Mouse (Mus musculus) megakaryocyte progenitor cell, adult 5-6 weeks (primary cell): ENCODE results near the gene Gm20388. TPM values are rescaled to one million over a fixed set of nuclear protein-coding genes. Genes with fewer than 3 reads are reported as not detected.

ENCODE experiments used
- ATAC-seq: replicated peaks from 2 replicates; pipeline ENCODE4 v1.8.0; 2016; ENCODE audit warnings: mild to moderate bottlenecking, moderate TSS enrichment, inconsistent platforms; ENCODE audit not compliant: poor library complexity
- total RNA-seq, 2 experiments: library from RNA; stranded (forward) in 1 of 2; stranded (reverse) in 1 of 2; fragments of 157-497, 149-512 nt in 1 of 2; fragments of 200-1000 nt in 1 of 2; gene quantifications; 2 replicates each; pipeline versions ENCODE4 v1.2.3 to v1.2.4; 2015 to 2017

The Gm20388 gene
- total RNA-seq, 2 experiments from 2014 or later, result 18.6 TPM; not detected in 1

DNA sequence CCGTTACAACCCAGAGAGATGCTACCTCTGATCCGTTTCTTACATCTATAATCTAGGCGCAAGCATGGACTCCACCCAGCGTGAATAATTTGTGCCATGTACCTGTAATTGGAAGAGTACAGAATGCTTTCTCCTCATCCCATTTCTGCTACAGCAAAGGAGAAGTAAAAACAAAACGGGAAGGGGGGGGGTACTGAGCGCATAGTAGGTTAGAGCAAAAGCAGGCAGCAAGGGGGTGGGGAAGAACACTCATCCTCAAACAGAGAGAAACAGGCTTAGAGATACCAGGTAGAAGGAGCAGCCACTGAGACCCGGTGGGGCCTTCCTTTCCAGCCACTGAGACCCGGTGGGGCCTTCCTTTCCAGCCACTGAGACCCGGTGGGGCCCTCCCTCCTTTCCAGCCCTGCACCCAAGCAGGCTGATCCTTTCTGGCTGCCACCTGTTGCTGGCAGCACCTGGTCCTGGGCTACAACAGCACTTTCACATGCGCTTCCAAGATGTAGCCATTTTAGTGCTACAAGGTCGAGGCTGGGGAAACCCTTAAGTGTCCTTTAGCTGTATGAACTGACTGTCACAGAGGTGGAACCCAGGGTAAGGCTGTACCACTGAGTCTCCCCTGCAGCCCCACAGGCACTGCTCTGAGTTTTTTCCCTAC, 4451.3 kb downstream of the Gm20388 start:
- no peak for ATAC-seq

DNA sequence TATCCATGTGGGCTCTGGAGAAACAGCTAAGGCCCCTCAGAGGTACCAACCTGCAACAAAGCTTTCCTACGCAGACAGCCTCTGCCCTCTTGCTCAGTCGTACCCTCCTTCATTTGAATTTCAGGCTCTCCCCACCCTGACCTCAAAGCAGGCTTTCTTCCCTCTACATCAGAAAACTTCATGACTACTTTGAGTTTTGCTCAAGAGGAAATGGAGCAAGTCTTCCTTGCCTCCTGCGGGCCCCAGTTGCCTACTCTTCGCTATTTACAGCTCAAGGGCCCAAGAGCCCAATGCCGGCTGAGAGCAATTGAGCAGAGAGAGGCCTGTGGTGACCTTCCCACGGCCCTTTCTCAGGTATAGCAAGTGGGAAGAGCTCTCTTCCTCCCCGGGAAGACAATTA, 4451.9 kb downstream of the Gm20388 start:
- ATAC-seq, result peak; percentile 50

DNA sequence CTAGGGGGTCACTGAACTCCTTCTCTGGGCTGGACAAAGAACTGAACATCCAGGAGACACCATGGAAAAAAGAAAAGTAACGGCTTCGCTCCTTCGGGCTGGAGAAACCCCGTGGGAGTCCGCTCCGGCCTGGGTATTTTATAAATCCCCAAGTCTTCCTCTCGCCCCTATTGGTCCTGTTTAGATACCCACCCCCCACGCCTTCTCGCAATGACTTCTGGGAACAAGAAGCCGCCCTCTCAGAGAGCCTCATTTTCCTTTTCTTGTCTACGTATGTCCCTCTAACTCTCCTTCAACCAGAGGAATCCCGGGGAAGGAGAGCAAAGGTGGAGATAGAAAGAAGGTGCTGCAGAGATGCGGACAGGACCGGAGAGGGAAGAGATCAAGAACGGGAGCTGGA, 4452.7 kb downstream of the Gm20388 start:
- ATAC-seq, result no peak

DNA sequence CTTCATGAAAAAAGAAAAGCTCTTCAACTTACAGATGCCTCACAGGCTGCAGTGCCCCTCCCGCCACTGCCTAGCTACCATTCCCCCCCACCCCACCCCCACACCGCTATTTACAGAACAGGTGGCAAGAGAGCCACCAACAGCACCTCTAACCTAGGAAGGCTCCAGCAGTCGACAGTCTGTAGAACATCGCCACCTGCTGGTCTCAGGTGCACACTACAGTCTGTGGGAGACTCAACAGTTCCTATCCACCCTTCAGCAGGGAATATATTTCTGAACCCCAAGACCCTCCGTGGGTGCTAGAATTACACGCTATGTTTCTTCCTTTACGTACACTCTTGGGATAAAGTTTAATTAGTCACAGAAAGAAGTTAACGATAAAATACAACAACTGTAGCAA, 4457.6 kb downstream of the Gm20388 start:
- ATAC-seq, result peak; percentile 97

DNA sequence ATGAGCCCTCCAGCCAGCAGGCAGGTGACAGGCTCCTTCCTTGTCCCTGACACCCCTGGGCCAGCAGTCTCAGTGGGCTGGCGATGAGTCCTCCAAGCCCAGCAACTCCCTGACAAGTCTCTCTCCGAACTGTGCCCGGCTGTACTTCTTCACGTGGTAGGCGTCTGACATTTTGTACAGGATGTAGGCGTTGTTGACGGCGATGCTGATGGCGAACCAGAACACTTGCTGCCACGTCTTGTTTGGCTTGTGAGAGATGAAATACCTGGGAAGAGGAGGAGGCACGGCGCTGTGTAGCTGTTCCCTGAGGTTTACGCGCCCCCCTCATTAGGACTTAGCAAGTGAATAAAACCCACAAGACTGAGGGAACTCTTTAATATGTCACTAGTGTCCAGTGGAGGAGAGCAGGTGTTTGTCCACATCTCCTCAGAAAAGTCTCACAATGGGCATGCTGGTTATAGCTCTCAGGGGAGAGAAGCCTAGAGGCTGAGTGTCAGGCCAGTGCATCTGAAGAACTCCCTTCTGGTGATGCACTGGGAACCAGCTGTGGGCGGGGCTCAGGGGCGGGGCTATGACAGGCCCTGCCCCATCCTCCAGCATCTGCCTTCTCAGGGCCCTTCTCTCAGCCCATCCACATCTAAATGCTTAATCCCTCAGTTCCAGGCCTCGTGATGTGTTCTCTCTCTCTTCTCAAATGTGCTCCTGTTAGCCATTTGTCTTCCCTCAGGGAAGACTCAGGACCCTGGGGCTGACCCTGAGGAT, 4460.0 kb downstream of the Gm20388 start:
- ATAC-seq, result no peak

DNA sequence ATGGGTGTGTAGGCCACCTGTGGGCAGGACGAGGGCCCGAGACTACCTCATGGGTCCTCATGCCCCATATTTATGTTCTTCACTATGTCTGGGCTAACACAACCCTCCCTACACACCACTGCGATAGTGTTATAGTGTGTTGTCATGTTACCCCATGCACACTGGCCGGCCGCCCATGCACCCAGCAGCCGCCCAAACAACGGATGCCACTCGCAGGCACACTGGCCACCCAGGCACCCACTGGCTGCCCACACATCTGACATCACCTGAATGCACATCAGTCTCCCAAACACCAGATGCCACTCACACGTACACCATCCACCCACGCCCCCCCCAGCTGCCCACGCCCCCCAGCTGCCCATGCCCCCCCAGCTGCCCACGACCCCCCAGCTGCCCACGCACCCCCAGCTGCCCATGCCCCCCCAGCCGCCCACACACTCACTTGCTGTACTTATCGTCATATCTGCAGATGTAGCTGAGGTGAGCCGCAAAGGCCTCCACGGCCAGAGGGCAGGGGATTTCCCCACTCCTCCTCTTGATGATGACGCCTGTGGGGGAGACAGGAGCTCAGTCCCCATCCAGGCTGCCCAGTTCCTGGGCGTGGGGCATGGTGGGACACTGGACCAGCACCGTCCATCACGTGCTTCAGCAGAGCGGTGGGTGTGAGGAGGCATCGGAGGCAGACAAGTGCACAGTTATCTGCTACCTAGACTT, 4460.9 kb downstream of the Gm20388 start:
- ATAC-seq, result no peak

DNA sequence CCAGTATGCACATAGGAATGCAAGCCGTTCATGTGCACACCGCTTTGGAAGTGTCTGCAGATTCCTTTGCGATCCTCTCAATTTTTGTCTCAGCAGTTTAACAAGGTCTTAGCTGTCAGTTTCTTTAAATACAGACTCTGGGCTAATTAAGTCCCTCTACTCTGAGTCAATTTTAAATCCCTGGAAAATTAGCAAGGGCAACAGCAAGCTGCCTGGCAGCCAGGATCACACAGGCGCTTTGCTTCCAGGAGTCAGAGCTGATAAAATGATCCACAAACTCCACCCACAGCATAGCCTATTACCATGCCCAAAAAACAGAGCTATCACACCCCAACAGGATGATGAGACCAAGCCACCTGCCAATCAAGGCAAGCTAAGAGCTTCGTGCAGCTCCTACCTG, 4463.1 kb downstream of the Gm20388 start:
- ATAC-seq, result no peak

DNA sequence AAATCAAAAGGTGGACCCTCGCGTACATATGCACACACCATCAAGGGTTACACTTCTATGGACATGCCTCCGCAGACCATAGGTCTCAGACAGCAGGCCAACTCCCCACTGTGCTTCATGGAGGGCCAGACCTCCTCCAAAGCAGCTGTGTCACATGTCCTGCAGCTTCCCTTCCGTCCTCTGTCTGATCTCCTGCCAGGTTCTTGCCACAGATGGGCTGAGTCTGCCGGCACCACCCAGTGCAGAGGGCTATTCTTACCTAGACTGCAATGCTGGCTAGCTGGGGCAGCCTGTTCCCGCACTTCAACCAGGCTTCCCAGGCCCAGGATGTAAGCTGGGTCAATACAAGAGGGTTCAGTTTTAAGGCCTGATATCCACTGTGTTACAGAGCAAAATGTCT, 4464.5 kb downstream of the Gm20388 start:
- ATAC-seq, result no peak

DNA sequence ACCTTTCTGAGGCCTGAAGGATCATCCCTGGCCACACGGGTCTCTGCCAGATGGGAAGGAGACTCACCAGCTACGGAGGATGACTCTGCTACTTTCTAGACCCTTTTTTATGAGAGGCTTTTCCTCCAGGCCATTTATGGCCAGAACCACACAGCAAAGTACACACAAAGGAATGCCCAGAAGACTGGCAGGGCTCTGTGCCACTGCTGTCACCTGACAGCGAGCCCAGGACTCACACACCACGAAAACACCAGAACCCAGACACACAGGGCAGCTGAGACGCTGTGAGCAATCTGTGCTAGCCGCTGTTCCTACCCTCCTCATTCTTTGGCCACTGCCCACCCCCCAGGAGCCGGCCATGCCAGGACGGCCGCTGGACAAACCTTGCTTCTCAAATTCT, 4465.1 kb downstream of the Gm20388 start:
- no peak for ATAC-seq

DNA sequence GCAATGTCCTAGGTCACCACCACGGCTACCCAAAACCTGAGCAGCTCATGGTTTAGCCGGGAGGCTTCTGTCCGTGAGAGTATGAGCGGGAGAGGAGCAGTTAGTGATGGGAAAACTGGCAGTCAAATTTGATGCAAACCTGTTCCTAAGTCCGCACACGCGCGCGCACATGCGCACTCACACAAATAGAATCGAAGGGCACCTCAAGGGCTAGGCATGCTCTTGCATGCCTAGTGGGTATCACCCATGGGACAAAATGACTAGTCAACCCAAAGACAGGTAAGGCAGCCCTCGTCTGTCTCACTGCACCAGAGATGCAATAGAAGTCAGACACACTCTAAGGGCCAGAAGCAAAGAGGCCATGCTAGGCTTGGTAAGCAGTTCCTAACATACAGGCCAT, 4465.8 kb downstream of the Gm20388 start:
- no peak for ATAC-seq

DNA sequence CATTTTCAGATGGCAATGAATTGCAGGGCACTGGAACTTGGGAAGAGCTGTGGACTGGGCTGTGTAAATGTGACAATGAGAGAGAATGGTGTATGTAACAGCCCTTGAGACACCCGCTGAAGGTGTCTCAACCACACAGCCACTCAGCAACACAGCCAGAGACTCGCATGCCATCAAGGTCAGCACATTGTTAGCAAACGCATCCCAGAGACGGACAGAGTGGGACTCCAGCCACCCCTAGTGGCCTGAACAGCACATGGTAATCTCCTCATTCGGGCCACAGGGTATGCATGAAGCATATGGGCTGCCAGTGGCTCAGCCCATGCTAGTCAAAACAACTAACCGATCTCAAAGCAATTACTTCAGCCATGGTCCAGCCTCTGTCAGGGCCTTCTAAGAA, 4468.6 kb downstream of the Gm20388 start:
- ATAC-seq, result no peak

DNA sequence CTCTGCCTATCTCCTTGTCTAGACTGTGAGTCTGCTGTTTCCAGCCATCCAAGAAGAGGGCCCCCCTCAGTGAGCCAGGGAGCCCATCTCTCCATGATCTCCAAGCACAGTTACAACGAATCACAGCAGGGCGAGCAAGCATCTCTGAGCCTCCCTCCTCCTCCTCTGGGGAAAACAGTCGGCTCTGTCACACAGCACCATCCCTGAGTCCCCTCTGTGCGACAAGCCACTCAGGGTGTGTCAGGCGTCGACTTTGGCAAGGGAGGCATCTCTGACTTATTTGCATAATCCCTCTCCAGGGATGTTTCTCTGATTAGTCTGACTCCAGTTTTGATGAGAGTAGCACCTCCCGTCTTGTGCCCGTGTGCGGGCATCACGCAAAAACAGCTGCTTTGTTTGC, 4471.6 kb downstream of the Gm20388 start:
- ATAC-seq, result no peak

DNA sequence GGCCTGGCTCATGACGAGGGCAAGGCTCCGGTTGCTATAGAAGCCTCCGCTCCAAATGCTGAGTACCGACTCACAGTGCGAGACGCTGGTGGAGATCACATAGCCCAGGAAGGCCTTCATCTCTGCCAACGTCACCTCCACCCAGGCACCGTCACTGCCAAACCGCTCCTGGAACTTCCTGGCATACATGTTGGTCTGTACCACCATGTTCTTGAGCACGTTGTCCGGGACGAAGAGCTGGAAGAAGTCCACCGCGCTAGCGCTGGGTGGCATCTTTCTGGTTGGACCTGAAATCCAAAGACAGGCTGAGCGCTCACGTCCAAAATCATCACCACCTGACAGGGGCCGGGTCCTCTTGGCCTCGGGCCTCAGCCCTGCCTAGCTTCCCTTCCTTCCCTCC, 4473.7 kb downstream of the Gm20388 start:
- ATAC-seq, result no peak

DNA sequence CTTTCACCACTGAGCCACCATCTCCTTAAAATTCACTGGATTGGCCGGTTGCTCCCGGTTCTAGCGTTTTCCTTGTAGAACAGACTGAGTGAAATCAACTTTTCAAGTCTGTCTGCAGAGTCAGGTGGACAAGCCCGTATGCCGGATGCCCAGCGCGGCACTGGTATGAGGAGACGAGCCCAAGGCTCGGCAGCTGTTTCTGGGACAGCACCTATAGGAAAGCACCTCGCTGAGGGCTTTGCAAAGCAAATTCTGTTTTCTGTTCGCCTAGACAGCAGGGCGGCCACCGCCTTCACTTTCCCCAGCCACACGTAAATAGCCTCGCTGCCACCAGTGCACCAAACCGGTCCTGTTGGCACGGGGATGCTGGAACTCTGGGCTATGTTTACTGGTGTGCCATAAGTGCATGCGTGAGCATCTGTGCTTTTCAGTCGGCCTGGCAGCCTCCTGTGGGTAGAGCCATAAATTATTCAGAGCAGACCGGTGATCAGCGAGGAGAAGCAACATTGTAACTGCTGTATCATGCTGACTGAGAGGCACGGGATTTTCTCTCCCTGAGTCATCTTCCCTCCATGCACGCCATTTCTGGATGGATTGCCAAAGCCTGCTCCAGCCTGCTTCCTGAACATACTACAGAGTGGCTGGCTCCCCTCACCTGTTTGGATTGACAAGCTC, 4475.7 kb downstream of the Gm20388 start:
- no peak for ATAC-seq

DNA sequence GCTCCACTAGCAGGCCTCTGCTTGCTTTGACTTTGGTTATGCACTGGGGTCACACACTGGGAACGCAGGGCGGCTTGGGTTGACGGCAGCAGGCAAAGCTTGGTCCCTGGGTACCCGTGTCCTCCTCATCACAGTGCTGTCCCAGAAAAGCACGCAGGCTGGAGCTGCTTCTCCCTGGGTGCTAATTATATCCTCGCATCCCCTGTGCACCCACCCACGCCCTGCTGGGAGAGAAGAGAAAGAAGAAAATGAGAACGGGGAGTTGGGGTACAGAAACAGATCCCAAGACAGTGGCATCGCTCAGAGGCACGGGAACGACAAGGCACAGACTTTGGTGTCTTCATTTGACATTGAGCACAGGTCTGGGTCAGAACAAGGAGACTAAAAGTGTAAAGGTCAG, 4478.9 kb downstream of the Gm20388 start:
- ATAC-seq, result no peak

DNA sequence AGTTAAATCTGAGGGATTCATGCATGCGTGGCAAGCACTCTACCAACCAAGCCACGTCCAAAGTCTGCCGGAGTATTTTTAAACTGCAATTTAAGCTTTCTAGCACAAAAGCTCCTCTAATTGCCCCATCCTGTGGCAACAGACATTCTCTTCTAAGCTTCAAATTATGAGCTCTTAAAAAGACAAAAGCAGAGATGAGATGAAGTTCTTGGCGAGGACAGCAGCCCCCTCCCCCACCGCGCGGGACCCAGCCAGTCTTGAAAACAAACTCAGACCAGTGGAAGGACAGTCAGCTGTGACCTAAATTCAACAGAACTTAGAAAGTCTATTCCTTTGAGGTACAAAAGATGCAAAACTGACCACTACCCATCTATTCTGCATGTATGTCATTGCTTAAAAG, 4480.6 kb downstream of the Gm20388 start:
- no peak for ATAC-seq

DNA sequence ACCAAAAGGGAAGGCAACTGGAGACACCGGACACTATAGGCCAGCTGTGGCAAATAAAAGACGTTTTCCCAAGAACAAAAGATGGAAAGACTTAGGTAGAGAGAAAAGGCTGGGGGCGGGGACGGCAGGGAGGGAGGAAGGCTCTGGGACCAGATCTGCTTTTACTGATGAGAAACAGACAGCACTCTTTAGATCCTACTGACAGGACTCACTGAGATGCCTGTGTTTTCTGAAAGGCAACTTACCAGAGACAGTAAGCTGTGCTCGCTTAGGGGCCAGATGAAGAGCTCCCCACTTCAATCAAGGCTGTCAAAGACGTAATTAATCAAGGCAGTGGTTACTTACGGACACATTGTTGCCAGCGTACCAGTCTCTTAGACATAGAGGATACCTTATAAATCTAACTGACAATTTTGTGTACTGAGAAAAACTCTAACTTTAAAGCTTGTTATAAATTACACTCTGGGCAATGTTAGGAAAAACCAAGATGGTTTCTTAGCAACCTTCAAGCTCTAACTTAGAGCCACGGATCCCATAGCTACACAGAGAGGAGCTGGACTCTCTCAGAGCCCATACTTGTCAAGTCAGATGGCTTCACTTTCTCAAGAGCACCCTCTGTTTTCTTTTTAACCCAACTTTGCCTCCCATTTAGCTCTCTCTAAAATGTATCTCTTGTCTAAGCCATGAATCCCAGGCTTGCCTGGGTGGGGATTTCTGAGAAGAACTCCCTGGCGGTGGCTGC, 4481.8 kb downstream of the Gm20388 start:
- no peak for ATAC-seq

DNA sequence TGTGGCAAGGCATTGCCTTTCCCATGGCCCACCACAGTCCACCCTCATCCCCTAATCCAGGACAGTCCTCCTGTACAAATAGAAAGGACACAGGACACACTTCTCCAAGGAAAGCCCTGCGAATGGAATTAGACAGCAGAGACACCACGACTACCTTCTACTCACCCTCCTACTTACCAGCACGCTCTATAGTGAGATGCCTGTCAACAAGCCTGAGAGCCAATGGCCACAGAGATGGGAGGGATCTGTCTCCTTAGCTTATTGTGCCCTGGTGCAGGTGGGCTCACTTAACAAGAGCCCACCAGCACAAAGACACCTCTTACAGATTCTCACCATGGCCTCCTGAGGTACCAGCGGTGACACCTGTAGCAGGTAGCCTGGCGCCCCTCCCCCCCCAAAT, 4482.4 kb downstream of the Gm20388 start:
- no peak for ATAC-seq

DNA sequence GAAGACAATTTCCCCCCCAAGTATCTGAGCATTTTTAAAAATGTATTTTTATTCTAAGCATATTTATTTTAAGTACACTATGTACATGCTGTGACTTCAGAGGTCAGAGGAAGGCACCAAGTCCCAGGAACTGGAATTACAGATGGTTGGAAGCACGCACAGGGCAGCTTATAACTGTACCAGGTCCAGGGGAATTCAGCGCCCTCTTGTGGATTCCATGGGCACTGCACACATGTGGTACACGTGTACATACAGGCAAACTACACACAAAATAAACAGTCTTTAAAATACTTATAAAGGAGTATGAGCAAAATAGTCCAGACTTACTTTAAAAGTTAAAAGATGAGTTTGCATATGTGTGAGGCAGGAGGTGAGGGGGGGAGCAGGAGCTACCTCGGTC, 4483.3 kb downstream of the Gm20388 start:
- no peak for ATAC-seq

DNA sequence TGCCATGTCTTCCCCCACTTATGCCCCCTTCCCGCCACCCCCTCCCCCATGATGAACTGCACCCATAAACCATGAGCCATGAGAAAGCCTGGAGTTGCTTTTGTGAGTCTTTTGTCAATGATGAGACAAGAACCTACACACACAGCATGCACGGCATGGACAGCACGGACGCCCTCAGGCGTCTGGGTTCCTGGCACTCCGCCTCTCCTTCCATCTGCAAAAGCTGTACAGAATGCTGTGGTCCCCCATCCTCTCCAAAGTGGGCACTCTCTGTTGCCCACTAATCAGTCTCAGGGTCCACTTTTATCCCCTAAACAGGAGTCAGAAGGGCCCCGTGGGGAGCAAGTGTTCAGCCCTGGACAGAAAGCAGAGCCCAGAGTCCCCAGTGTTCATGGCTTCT, 4484.3 kb downstream of the Gm20388 start:
- ATAC-seq, result no peak
